Mouse (Mus musculus) T-helper 2 cell (primary cell): Measurements from ENCODE around the gene Vars.

Experiments used
- in situ Hi-C: fragments of 300-600 bp; cut with MboI, MseI; formaldehyde crosslinking; loops from one replicate; pipeline ENCODE4 v1.15.1; 2025; ENCODE audit warnings: high pct_unique_total_duplicates

Vars gene

GRCm38 (mm10) chr17:35002153-35002865 lies 1.5 kb downstream of the Vars start:
- in situ Hi-C loops = loop anchor here (10.0 kb wide), 1 partner anchor 112 kb away; the partner anchor contains the start of gene Ly6g5b

GRCm38 (mm10) chr17:35003022-35003838 lies 2.4 kb downstream of the Vars start:
- in situ Hi-C loops = loop anchor here (10.0 kb wide), 1 partner anchor 112 kb away; the partner anchor contains the start of gene Ly6g5b

- in situ Hi-C loops = loop anchor here (10.0 kb wide), 1 partner anchor 111 kb away; the partner anchor contains the start of gene Ly6g5b
Observed at GRCm38 (mm10) chr17:35004075-35004717, 3.4 kb downstream of the Vars start.

GRCm38 (mm10) chr17:35005158-35005557 lies 4.4 kb downstream of the Vars start:
- in situ Hi-C loops = loop anchor here (10.0 kb wide), 1 partner anchor 110 kb away; the partner anchor contains the start of gene Ly6g5b

- in situ Hi-C loops = loop anchor here (10.0 kb wide), 1 partner anchor 109 kb away; the partner anchor contains the start of gene Ly6g5b
Observed at GRCm38 (mm10) chr17:35005902-35006301, 5.1 kb downstream of the Vars start.

GRCm38 (mm10) chr17:35007387-35007991 lies 6.7 kb downstream of the Vars start:
- in situ Hi-C loops = loop anchor here (10.0 kb wide), 1 partner anchor 107 kb away; the partner anchor contains the start of gene Ly6g5b

GRCm38 (mm10) chr17:35009586-35009985 lies 8.8 kb downstream of the Vars start:
- in situ Hi-C loops = loop anchor here (10.0 kb wide), 1 partner anchor 105 kb away; the partner anchor contains the start of gene Ly6g5b

- in situ Hi-C loops = loop anchor here (10.0 kb wide), 1 partner anchor 53 kb away; the partner anchor contains the start of genes Ly6g6c and Mpig6b
Observed at GRCm38 (mm10) chr17:35011440-35011839, 10.7 kb downstream of the Vars start.

GRCm38 (mm10) chr17:35012430-35012829 lies 11.6 kb downstream of the Vars start:
- in situ Hi-C loops = loop anchor here (10.0 kb wide), 1 partner anchor 52 kb away; the partner anchor contains the start of genes Ly6g6c and Mpig6b

GRCm38 (mm10) chr17:35013221-35013620 lies 12.4 kb downstream of the Vars start:
- in situ Hi-C loops = loop anchor here (10.0 kb wide), 1 partner anchor 52 kb away; the partner anchor contains the start of genes Ly6g6c and Mpig6b

- in situ Hi-C loops = loop anchor here (10.0 kb wide), 1 partner anchor 50 kb away; the partner anchor contains the start of genes Ly6g6c and Mpig6b
Observed at GRCm38 (mm10) chr17:35015296-35015695, 14.5 kb downstream of the Vars start.

GRCm38 (mm10) chr17:35016376-35016775 lies 15.6 kb downstream of the Vars start, which contains the start of gene Vwa7:
Gene Vwa7, plus strand, starts transcription at chr17:35016579.
- in situ Hi-C loops = loop anchor here (10.0 kb wide), 1 partner anchor 48 kb away; the partner anchor contains the start of genes Ly6g6c and Mpig6b

- in situ Hi-C loops = loop anchor here (10.0 kb wide), 1 partner anchor 48 kb away; the partner anchor contains the start of genes Ly6g6c and Mpig6b
Observed at GRCm38 (mm10) chr17:35016791-35017705, 16.3 kb downstream of the Vars start.

- in situ Hi-C loops = loop anchor here (10.0 kb wide), 1 partner anchor 47 kb away; the partner anchor contains the start of genes Ly6g6c and Mpig6b
Observed at GRCm38 (mm10) chr17:35017706-35018030, 16.9 kb downstream of the Vars start.

GRCm38 (mm10) chr17:35018171-35018570 lies 17.4 kb downstream of the Vars start:
- in situ Hi-C loops = loop anchor here (10.0 kb wide), 1 partner anchor 47 kb away; the partner anchor contains the start of genes Ly6g6c and Mpig6b

- in situ Hi-C loops = loop anchor here (10.0 kb wide), 1 partner anchor 45 kb away; the partner anchor contains the start of genes Ly6g6c and Mpig6b
Observed at GRCm38 (mm10) chr17:35019894-35020293, 19.1 kb downstream of the Vars start.

GRCm38 (mm10) chr17:35020551-35020950 lies 19.8 kb downstream of the Vars start:
- in situ Hi-C loops = no loop called here

- in situ Hi-C loops = no loop called here
Observed at GRCm38 (mm10) chr17:35021163-35021808, 20.5 kb downstream of the Vars start.
